Mouse (Mus musculus): ENCODE results near the gene Babam2.

GRCm38 (mm10) chr5:31669984-31670383 is 27.5 kb upstream of the Babam2 start:
- TF ChIP-seq CHD2 (IDR thresholded peaks at IDR 0.05; ENCODE audit: low read depth, low read length) = no peak
- no peak for TF ChIP-seq ZC3H11A (IDR thresholded peaks at IDR 0.05; ENCODE audit: borderline replicate concordance, low read depth, low read length)
- no peak for TF ChIP-seq MAFK (IDR thresholded peaks at IDR 0.05; ENCODE audit: insufficient read depth, low read depth, low read length)
- TF ChIP-seq ZNF384 (IDR thresholded peaks at IDR 0.05; ENCODE audit: low read depth, low read length) = no peak
- no peak for TF ChIP-seq HCFC1 (IDR thresholded peaks at IDR 0.05; ENCODE audit: borderline replicate concordance, insufficient read depth, low read length)

Measured in ES-E14 (cell line).